Mouse (Mus musculus) kidney, postnatal 14 days (tissue): ENCODE measurements at regions not wholly inside any gene's neighbourhood (a gene's known extent, or its start where the extent isn't known, plus 50 kb on each side); places are given as distances from the start of the nearest gene placed in this dataset.

Experiments
- DNase-seq: peaks from one replicate; pipeline ENCODE4 v3.0.0; 2022; ENCODE audit warnings: mixed read lengths

DNA sequence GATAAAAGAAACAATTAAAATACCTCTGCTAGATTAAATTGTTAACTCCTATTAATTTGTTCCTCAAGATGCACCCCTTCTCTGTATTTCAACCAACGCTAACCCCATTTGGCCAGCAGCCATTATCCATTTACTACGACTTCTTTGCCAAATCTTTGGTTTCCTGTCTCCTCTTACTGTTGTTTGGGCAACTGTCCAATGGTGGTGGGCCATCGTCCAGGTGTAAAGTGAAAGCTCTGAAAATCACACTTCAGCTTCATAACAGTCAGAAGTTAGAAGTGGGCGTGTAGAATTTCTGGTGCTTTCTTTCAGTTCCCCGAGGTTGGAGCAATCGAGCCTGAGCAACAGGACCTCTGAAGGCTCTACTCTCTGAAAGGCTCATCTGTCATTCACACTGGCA is 66.8 kb upstream of the Zbtb20 start:
- DNase-seq = peak; percentile 5

DNA sequence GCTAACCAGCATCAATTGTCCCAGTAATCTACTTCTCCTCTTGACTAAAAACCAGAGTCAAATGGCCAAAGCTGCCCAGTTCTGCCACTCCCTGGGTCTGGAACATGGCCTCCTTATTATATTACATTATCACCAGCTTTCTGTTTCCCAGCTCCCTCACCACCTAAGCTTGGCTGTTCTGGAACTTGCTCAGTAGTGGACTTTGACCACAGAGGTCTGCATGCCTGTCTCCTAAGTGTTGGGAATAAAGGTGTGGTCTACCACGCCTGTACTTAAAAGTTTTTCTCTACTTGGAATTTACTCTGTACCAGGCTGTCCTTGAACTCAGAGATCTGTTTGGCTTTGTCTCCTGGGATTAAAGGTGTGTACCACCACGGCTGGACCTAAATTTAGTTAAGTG is 68.1 kb upstream of the Zbtb20 start:
- DNase-seq = no peak

DNA sequence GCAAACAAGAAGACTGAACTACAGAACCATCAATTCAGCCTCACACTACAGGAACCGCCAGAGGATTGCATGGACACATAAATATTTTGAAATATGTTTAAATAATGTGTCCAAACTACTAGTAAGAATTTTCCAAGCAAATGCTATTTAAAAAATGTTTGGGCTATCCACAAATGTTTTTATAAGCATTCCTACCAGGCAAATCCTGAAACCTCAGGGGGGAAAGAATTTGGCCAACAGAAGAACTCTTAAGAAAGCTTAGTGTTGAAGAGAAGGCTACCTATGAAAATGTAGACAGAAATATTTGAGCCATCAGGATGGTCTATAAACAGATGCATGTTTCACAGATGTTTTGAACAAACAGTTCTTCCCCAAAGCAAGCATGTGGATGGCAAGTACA is 72.1 kb upstream of the Zbtb20 start:
- DNase-seq = no peak

DNA sequence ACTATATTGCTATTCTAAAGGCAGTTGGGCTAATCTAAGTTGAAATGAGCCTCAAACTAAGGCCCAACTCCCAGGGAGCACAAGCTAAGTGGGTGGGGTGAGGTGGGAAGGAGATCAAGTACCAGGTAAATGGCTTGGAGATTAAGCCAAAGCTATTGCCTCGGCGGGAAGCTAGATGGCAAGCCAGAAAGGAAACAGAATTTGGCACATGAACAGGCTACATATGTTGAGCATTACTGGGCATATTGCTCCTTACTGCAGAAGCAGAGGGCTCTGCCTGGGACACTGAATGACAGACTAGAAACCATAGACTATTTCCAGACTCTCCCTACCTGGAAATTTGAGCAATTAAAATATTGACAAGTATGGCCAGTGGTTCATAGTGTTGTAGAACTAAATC is 83.1 kb upstream of the Zbtb20 start:
- no peak for DNase-seq

DNA sequence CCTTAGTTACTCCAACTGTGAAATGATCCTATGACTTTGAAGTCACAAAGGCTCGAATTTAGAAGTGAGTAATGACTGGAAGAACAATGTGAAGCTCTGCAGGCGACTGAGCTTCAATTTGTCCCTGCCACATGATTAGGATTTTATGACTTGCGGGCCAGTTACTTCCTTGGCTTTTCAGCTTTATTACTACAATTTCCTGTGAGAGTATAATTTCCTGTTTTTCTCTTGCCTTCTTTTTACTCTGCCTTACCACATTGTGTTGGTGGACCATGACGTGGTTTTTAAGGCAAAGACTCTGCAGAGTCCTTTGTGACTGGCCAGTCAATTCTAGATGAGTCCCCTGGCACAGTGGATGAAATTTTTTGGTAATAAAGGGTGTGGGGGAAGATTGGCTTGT is 91.0 kb upstream of the Zbtb20 start:
- no peak for DNase-seq

DNA sequence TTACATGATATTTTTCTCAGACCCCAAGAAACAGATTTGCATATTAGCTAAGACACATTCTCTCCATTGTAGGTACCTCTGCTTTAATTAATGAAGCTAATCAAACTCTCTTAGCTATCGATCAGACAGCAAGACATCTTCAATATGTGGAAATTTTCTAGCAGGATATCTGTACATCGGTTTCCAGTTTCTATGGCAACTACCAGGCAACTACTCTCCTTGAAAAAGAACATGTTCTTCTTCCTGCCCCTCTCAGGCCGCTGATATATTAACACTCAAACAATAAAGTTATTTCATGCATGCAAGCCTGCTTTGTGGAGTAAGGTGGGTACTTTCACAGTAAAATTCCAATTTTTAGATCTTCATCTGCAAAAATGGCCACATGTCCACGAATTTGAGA is 91.7 kb upstream of the Zbtb20 start:
- no peak for DNase-seq

DNA sequence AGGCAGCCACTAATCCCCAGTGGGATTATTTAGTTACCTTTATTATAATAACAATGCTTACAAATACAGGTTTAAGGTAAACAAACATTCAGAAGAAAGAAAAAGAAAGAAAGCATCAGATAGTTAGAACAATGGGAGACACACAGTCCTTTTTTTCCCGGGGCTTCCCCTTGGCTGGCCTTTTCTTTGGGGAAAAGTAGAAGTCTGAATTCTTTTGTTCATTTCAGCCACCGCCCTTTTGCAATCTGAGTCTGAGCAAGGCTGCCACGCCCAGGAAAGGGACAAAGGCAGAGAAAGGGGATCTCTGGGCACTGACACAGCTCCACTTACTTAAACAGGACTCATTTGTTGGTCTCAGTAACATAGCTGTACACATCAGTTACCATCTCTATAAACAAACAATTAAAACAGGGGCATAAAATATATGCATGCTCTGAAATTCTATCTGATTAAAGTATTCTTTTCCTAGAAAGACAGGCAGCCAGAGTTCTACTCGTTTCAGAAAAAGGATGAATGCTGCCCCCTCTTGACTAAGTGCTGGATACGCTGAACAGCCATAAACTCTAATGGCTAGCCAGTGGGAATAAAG is 93.5 kb upstream of the Zbtb20 start:
- DNase-seq = peak; percentile 52

DNA sequence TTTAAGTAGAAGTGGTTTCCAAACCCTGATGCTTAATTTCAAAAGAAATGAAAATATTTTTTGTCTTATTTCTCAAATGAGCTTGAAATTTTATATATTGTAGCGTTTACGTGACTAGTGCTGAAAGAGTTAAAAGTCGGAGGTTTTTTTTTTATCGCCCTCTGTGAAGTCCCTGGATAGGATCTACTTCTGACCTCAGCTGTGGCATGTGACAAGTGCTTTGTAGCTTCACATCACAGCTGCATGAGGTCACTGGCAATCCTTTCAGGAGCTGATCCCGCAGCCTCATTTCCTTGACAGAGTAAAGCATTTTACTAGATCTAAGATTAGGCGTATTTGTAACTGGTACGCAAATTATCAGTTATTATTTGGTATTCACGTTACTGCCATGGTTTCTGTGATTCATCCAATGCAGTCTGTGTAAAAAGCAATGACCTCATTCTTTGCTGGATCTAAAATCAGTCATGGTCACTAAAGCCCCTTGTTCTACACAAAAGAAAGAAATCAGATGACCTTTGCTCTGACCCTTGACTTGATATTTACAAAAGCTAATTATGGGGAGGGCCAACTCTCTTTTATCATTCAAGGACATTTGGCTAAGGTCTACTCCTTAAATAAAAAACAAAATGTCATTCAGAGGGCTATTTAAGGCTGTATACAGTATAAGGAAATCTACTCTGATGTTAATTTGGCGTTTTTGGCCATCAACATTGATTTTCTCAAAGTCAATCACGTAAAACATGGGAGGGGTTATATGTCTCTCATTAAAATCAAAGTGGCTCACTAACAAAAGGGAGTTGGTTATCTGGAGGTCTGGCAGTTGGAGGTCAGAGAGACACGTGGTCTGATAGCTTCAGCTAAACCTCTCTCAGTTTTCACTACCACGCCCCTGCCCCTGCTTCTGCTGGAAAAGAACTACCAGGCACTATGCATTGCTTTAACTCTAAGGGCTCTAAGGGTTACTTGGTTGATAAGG is 94.3 kb upstream of the Zbtb20 start:
- no peak for DNase-seq

DNA sequence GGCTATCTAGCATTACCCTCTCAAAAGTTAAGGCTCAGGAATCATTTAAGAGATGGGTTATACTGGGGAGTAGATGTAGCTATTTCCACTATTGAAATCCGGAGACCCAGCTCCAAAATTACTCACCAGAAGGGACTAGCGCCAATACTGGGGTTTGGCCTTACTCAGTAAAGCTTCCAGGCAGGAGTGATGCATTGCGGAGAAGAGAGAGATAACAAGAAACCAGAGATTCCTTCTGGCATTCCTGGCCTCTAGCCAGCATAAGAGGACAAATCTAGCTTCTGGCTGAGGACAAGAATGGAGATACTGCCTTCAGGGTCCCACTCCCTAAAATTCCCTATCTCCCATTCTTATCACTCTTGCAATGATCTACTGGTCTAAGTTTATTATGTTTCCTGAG is 95.7 kb upstream of the Zbtb20 start:
- DNase-seq = no peak

DNA sequence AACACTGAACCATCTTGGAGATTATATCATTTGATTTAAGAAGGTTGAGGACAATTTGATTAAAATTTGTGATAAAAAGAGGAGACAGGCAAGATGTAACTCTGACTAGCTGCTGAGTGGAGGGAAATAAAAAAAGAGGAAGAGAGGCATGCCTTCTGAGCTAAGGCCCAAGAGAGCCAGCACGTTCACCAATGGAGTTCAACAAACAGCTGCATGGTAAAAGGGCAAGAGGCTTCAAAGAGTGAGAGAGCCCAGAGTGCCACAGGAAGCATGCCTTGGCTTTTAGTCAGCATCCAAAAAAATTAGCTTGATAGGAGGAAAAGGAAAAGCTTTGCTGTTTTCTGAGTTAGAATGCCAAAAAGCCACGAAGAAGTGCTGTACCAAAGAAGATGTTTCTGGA is 103.0 kb upstream of the Zbtb20 start:
- DNase-seq = no peak

DNA sequence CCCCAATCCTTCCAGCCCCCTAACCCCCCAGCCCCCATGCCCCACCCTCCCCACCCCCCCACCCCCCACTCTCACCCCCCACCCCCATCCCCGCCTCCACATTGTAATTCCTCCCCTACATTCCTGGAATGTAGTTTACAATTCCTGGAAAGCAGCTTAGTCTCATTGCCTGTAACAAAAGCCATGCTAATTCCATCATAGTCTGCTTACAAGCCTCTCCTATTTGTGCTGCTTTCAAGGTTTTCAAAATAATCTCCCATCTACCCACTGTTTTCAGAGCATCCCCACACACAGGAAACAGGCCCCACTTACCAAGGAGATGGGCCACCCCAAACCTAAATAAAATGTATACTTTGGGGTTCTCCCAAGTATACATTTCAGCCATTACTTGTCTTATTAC is 105.5 kb upstream of the Zbtb20 start:
- DNase-seq = no peak

DNA sequence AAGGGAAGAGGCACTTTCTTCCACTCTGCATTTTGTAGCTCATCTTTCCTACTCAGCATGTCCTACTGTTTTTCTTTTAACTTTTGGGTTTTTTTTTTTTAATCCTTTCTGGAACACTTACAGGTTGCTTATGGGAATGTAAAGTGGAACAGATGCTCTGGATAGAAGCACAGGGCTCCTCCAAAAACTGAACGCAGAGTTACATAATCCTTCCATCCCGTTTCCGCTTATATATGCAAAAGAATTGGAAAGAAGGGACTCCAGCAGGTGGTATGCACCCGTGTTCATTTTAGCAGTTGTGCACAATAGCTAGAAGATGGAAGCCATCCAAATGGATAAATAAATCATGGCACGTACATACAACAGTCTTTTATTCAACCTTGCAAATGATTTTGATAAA is 127.0 kb upstream of the Zbtb20 start:
- no peak for DNase-seq

DNA sequence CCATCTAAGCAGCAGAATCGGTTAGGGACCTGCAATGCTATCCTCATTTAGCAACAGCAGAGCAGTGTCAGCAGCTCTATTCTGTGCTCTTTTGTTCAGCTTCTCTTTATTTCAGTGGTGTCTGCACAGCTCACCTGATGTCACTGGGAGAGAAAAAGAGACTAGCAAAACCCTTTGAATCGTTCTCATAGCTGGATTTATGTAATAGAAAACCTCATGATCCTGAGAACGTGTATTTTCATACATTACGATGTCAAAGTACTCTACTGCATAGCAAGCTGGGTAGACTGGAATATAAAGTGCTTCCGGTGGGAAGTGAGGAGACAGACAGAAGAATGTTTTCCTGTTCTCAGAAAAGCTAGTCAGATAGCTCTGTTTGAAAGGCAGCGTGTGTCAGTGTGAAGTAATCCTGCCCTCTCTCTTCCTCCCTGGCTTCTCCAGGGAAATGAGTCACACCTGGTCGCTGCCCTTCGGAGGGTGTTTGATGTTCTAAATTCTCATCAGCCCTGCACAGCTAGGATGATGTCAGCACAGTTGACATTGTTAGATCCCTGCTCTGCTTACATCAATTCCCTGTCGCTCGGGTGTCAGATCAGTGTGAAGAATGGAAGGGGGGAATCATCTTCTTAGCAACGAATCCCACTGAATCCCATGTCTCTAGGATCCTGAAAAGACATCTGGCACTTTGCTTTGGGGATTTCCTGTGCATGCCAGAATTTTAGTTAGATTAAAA is 129.6 kb upstream of the Zbtb20 start:
- DNase-seq = no peak

DNA sequence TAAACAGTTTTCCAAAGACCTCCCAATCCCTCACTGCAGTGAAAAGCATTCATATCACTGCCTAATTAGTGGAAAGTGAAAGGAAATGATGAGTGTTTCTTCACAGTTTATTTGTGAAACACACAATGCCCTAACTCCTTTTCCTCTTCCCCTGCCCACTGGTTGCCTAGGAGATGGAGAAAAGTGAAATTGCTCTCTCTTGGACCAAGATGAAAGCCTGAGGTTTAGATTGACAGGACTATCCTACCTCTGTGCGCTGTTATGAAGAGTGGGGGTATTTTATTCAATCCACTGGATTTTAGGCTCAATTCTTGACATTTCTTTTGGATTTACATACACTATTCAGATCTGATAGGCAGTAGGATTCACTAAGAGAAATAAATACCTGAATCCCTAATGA is 132.1 kb upstream of the Zbtb20 start:
- DNase-seq = no peak

DNA sequence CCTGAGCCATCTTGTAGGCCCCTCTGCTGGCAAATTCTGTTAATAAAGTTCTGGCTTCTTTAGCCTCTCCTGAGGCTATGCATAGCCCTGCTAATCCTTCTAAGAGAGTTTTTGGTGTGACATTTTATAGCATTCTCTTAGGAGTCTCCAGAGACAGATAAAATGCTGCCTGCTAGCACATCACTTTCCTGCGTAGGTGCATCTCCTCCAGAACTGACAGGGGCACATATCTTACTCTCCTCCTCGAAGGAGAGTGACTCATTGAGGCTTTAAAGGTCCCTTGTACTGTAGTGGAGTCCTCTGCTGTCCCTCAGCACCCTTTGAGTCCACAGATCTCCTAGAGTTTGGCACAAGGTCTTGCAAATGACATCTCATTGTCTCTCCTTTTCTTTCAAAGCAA is 132.6 kb upstream of the Zbtb20 start:
- DNase-seq = no peak

DNA sequence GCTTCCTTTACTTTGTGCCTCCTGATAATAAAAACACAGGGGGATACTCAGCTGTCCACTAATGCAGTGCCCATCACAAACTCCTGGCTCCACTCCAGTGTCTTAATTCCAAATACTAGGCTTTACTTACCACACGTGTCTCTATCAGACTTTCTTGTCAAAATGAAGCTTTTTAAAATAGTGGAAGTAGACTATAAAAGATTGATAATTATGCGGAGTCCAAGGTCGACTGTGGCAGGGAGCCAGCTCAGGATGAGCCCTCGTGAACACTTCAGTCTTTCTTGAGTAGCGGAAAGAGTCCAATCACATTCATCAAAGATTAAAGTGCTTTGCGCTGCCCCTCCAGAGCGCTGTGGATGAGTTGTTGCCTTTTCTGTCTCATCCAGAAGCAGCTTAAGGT is 147.9 kb upstream of the Zbtb20 start:
- no peak for DNase-seq

DNA sequence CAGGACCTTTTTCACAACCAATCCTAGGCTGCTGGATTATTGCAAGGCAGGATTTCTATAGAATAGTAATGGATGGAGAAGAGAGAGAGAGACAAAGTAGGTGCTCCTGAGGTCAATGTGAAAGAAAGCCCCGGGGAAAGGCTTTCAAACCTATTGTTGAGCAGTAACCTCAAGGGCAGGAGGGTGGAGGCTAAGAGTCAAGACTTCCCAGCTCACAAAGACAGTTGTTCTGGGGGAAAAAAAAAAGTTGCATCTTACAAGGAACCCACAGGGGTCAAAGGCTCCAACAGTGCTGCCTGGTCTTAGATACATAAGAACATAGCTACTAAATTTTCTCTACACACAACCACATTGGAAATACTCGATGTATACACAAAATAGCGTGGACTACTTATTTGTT is 155.8 kb upstream of the Zbtb20 start:
- DNase-seq = no peak

DNA sequence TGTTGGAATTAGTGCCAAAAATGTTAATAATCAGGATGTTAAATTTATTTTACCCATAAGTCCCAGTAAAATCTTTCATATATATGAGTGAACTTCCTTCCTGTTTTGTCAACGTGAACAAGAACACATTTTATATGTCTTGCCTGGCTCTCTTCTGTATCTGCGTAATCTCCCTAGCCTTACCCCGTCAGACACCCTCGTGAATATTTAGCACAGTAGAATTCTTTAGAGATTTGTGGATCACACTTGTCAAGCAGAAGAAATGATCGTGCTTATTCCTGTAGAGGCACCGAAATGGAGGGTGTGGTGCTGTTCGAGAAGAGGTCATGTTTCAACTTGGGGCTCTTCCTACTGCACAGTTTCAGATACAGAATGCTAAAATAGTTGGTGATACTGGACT is 157.2 kb upstream of the Zbtb20 start:
- DNase-seq = no peak

DNA sequence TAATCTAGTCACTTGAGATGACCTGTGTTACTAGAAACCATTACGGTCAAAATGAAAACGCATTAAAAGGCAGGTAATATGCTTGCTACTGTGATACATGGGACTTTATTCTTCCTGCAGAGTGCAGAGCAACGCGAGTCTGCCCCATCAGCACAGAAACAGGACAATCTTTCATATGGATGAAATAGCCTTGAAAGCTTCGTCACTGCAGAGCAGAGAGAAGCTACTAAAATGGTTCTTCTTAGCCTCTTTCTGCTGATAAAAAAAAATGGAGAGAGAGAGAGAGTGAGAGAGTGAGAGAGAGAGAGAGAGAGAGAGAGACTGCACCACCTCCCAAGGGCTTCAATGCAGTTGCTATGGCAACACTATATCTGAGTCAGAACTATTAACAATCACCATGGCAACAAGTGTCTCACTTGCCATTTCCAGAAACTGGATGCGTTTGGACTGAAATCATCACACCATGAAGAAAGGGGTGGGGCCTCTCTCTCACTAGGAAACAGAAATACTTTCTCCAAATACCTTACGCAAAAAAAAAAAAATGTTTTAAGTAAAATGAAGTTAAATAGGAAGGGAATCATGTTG is 157.8 kb upstream of the Zbtb20 start:
- DNase-seq = no peak

DNA sequence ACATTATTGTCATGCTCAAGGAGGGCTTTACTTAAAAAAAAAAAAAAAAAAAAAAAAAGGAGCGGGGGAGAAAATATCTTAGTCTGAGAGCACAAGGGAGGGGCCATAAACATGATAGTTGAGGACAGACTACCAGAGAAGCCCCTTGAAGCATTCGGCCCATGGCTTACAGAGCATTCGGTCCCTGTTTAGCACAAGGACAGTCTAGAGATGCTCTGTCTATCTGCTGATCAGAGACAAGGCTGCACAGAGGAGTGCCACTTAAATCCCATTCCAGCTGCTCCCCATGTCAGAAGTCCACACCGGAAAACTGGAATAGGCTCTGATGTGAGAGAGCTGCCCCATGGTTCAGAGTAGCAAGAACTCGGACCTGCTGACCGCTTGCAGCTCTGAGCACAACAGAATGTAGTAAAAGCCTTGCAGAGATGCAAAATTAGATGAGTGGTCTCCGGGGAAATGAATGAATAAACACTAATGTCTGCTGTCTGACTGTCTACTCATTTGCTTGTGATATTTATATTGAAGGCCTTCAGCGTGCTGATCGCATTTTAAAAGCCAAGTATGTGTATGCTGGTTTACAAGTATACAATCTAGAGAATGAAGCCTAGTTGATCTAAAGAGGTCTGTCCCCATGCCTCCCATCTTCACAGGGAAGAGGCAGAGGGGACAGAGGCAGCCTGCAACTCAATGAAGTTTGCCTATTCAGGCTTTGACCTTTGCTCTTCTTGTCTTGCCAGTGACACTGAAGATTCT is 158.4 kb upstream of the Zbtb20 start:
- DNase-seq = no peak

DNA sequence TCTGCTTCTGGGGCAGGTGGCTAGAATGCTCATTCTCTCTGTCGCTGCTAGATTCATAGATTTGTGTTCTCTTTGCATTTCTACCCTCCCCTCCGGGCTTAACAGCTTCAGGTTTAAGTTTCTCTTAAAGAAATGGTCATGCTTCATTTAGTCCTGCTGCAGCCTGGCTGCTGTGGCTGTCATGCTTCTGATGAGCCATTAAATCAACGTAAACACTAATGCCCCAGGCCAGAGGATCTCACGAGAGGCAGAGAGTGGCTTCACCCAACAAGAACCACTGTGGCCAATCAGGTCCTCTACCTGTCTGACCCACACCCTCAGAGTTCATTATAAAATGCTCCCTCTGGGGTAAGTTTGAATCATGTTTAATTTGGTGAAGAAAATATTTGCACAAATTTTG is 173.0 kb upstream of the Zbtb20 start:
- no peak for DNase-seq

DNA sequence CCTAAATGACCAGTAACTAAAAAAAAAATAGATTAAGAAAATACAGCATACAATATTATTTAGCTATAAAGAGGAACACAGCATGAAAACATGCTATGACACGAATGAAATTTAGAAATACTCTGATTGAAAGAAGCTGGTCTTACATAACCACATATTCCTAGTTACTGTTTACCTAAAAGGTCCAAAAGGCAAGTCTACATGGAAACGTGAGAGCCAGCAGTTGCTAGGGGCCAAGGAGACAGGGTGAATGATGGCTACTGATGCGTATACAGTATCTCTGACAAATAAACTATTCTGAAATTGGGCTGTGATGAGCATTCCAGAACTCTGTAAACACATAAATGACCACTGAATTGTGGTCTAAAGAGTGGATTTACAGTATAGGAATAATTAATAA is 194.5 kb upstream of the Zbtb20 start:
- DNase-seq = peak; percentile 29

DNA sequence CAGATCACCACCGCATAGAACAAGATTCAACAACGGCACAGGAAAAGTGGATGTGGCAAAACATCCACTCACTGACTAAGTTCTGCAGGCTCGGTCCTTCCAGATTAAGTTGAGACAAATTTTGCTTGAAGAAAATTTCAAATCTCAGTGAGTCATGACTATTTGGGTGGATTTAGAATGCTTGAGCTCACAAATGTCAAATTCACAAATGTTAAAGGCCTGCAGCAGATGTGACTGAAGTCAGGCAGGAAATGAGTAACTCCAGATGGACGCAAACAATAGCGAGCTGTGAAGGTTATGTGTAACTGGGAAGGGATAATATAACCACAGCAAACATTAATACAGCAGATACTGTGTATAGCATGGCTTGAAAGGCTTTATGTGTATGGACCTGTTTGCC is 198.5 kb upstream of the Zbtb20 start:
- DNase-seq = no peak
